20 mouse cellular contexts compared by ENCODE assay signal in genomic region chr19:55169236-55169729, GRCm38 (mm10). TPM values are rescaled to one million over a fixed set of nuclear protein-coding genes. Genes with fewer than 3 reads are reported as not detected.
"Had no signal": no experiment of that assay in that cellular context is flagged by ENCODE, and none has a peak within 500 bp of the region (broad histone marks: within the 10 kb centered on the region; RNA-seq: fewer than 3 reads in every experiment).

No protein-coding gene starts in this region.

RNA-seq across cellular contexts. Expression of gene Tectb, which starts 11.2 kb away (rescaled TPM):
- total RNA-seq: hematopoietic stem cell, adult 5-6 weeks; layer of hippocampus, postnatal 36 days; left cerebral cortex, adult 18-20 months; left cerebral cortex, adult 2 months had no signal
- polyA plus RNA-seq: heart, embryonic 11.5 days; heart, embryonic 12.5 days; heart, embryonic 13.5 days; heart, embryonic 14.5 days; heart, embryonic 15.5 days; heart, embryonic 16.5 days; hindbrain, embryonic 10.5 days; hindbrain, embryonic 11.5 days; hindbrain, embryonic 16.5 days; inflammation-experienced regulatory T-cells, adult 6 months; intestine, embryonic 14.5 days; intestine, postnatal 0 days; kidney, embryonic 14.5 days; kidney, embryonic 15.5 days; kidney, embryonic 16.5 days; large intestine, adult 2 months had no signal
